7 mouse cellular contexts compared by ENCODE assay signal in the genomic region with DNA sequence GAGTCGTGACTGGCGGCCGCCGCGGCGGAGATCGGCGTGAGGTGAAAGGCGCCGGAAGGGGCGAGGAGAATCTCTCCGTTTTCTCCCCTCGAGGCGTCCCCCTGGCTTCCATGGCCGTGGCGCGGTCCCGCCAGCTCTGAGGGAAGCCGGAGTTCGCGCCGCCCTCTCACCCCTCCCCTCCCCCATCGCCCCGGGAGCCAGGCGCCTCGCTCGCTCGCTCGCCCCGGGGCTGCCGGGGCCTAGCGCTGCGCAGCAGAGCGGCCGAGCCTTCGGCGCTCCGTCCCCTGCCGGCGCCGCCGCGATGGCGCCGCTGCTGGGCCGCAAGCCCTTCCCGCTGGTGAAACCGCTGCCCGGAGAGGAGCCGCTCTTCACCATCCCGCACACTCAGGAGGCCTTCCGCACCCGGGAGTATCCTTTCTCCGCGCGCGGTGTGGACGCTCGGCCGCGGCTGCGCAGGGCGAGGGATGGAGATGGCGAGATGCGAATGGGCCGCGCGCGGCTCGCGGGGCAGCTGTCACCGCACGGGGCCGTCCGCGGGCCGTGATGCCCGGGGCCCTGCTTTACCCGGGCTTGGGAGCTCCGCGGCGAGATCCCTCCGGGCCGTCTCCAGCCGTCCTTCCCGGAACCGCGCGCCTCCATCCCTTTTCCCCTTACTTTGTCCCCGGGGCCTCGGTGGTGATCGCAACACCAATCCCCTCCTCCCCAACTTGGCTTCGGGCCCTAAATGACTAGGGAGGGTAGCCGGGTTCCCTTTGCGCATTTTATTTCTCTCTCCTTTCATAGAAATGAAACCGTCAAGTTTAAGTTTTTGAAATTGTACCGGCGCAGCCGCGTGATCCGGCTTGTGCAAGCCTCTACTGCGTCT. TPM values are rescaled to one million over a fixed set of nuclear protein-coding genes. Genes with fewer than 3 reads are reported as not detected.
A peak's percentile ranks its signal among the peaks of the same experiment; 100 is the strongest.
DNase-seq lines count a peak whose midpoint lies in the region; ATAC-seq and TF ChIP-seq lines count a peak whose summit lies in the region.

No protein-coding gene starts in this region.

- under 1% methylated on average over 90 of the region's 102 CpGs for WGBS in lung, embryonic 16.5 days

- peak overlapping the region; percentile 79 for H3K4me3 ChIP-seq in C2C12 (ENCODE audit: insufficient read depth, poor library complexity, severe bottlenecking)
- H3K4me3 ChIP-seq in MEL (ENCODE audit: control insufficient read depth in 1 of 2, insufficient read depth in 1 of 2, low read depth in 2 of 2, low read length in 2 of 2), result peak overlapping the region; percentile 97 to 99
- peak overlapping the region; percentile 99 for H3K4me3 ChIP-seq in lung, embryonic 16.5 days (ENCODE audit: low read length)

- TF ChIP-seq RAD21 in MEL (IDR thresholded peaks at IDR 0.05; ENCODE audit: low read depth, low read length), result no peak

- peak overlapping the region; percentile 96 for H3K27ac ChIP-seq in MEL (ENCODE audit: control insufficient read depth, low read depth, low read length)
- peak overlapping the region; percentile 97 for H3K27ac ChIP-seq in lung, embryonic 16.5 days (ENCODE audit: low read length)

- H3K9me3 ChIP-seq in MEL (replicated peaks; ENCODE audit: insufficient read depth, low read length), result no peaks in the 10 kb centered on the region
- H3K9me3 ChIP-seq in lung, embryonic 16.5 days (ENCODE audit: control insufficient read depth, low read length), result no peaks in the 10 kb centered on the region

- peaks cover 54% of the 10 kb centered on the region for H3K79me2 ChIP-seq in C2C12 (ENCODE audit: control insufficient read depth, insufficient read depth)
- peaks cover 45% of the 10 kb centered on the region for H3K79me2 ChIP-seq in MEL (ENCODE audit: control insufficient read depth, insufficient read depth, low read length, poor library complexity)

- H3K27me3 ChIP-seq in C2C12 (ENCODE audit: control insufficient read depth, insufficient read depth, insufficient read length) (no peaks in the 10 kb centered on the region), MEL (ENCODE audit: control insufficient read depth in 1 of 2, insufficient read depth in 2 of 2, low read length in 2 of 2) (no peaks in the 10 kb centered on the region)
- no peaks in the 10 kb centered on the region for H3K27me3 ChIP-seq in lung, embryonic 16.5 days (ENCODE audit: control insufficient read depth, insufficient read depth, low read depth, low read length)

- H3K4me2 ChIP-seq in lung, embryonic 16.5 days (ENCODE audit: low read depth, low read length), result peak overlapping the region; percentile 78

- TF ChIP-seq EP300 in MEL (IDR thresholded peaks at IDR 0.05; ENCODE audit: low read depth in 1 of 2, low read length in 2 of 2), result no peak

- peak overlapping the region; percentile 96 for H3ac ChIP-seq in C2C12 (ENCODE audit: control insufficient read depth, insufficient read length, low read depth)

- DNase-seq in MEL (ENCODE audit: low read depth, low spot score), result no peak
- DNase-seq in heart, adult 11 months, result peak; percentile 96
- peak; percentile 46 for DNase-seq in kidney, adult 9 months
- DNase-seq in right cerebral cortex, postnatal 10 days (ENCODE audit: low spot score in 2 of 2), result peak; percentile 49 to 57

- H3K79me3 ChIP-seq in C2C12 (ENCODE audit: low read depth), result peaks cover 49% of the 10 kb centered on the region

- peak; percentile 9; the same call in 1 of the 2 replicates for ATAC-seq in common myeloid progenitor, adult 5-6 weeks (replicated peaks; ENCODE audit: low read depth, poor library complexity, severe bottlenecking)
- ATAC-seq in lung, embryonic 16.5 days (ENCODE audit: low read depth), result peak; percentile 67

- H3K4me1 ChIP-seq in MEL (ENCODE audit: control insufficient read depth in 1 of 2, insufficient read depth in 2 of 2, low read length in 2 of 2), result peaks cover 0 to 9% of the 10 kb centered on the region in 2 experiments; a peak in 3 of 4 replicates
- H3K4me1 ChIP-seq in lung, embryonic 16.5 days (replicated peaks; ENCODE audit: control insufficient read depth, insufficient read depth, low read length), result peaks cover 27% of the 10 kb centered on the region

- peak in 1 of 2 experiments; percentile 31; a peak in 1 of 4 replicates for TF ChIP-seq POLR2A in MEL (IDR thresholded peaks at IDR 0.05; ENCODE audit: control insufficient read depth in 1 of 2, insufficient read depth in 1 of 2, low read depth in 1 of 2, low read length in 2 of 2, poor library complexity in 1 of 2)

- no peak for TF ChIP-seq CTCF in C2C12 (IDR thresholded peaks at IDR 0.05; ENCODE audit: control insufficient read depth, insufficient read depth, insufficient read length)
- no peak for TF ChIP-seq CTCF in MEL (IDR thresholded peaks at IDR 0.05 in 2 of 3, conservative IDR thresholded peaks at IDR 0.05 in 1 of 3; ENCODE audit: control insufficient read depth in 1 of 3, insufficient read depth in 1 of 3, low read depth in 2 of 3, low read length in 3 of 3, poor library complexity in 1 of 3, severe bottlenecking in 1 of 3)

- H3K36me3 ChIP-seq in C2C12 (ENCODE audit: control insufficient read depth, insufficient read depth) (peaks cover 25% of the 10 kb centered on the region), MEL (ENCODE audit: control insufficient read depth in 1 of 2, insufficient read depth in 2 of 2, low read length in 2 of 2) (peaks cover 5 to 31% of the 10 kb centered on the region in 2 experiments; a peak in 3 of 4 replicates)
- no peaks in the 10 kb centered on the region for H3K36me3 ChIP-seq in lung, embryonic 16.5 days (ENCODE audit: control insufficient read depth, insufficient read depth, low read length)

- H3K9ac ChIP-seq in MEL (ENCODE audit: control insufficient read depth, low read depth, low read length, poor library complexity, severe bottlenecking), result peak overlapping the region; percentile 100
- peak overlapping the region; percentile 98 for H3K9ac ChIP-seq in lung, embryonic 16.5 days (ENCODE audit: low read length)

TF ChIP-seq in C2C12, 6 proteins besides CTCF, POLR2A, EP300 and RAD21:
- no peak for TF ChIP-seq USF1 (IDR thresholded peaks at IDR 0.05; ENCODE audit: low read depth)
- no peak for TF ChIP-seq CEBPB (IDR thresholded peaks at IDR 0.05; ENCODE audit: low read depth)
- no peak for TF ChIP-seq MYOD1 (IDR thresholded peaks at IDR 0.05; ENCODE audit: control insufficient read depth, insufficient read length, low read depth)
- TF ChIP-seq MAX (IDR thresholded peaks at IDR 0.05), result no peak
- TF ChIP-seq MYOG (IDR thresholded peaks at IDR 0.05; ENCODE audit: control insufficient read depth, extremely low read depth, insufficient read length), result no peak
- TF ChIP-seq FOSL1 (IDR thresholded peaks at IDR 0.05; ENCODE audit: insufficient read depth, low read length, poor library complexity, severe bottlenecking), result no peak

TF ChIP-seq in MEL, 35 proteins besides CTCF, POLR2A, EP300 and RAD21 (continues in another document):
- TF ChIP-seq NRF1 (IDR thresholded peaks at IDR 0.05; ENCODE audit: insufficient read depth, low read depth, low read length, poor library complexity, severe bottlenecking) (peak; percentile 65), UBTF (IDR thresholded peaks at IDR 0.05; ENCODE audit: borderline replicate concordance, insufficient read depth, low read depth, low read length) (peak; percentile 48; the same call in 1 of the 2 replicates), KAT2A (conservative IDR thresholded peaks at IDR 0.05; ENCODE audit: low read depth, low read length) (no peak), SMC3 (IDR thresholded peaks at IDR 0.05; ENCODE audit: low read depth, low read length) (no peak), MEF2A (IDR thresholded peaks at IDR 0.05; ENCODE audit: extremely low read depth, insufficient replicate concordance, low read depth, low read length, poor library complexity, severe bottlenecking) (no peak), TAL1 (IDR thresholded peaks at IDR 0.05; ENCODE audit: low read length) (no peak), JUND (IDR thresholded peaks at IDR 0.05; ENCODE audit: low read depth, low read length) (no peak), MAFK (IDR thresholded peaks at IDR 0.05; ENCODE audit: borderline replicate concordance, low read depth, low read length) (no peak), CHD1 (IDR thresholded peaks at IDR 0.05; ENCODE audit: low read depth, low read length) (0 out of 2 replicates have a peak, but pooled peaks have one; percentile 34), USF2 (IDR thresholded peaks at IDR 0.05; ENCODE audit: borderline replicate concordance in 1 of 2, insufficient read depth in 1 of 2, low read depth in 1 of 2, low read length in 2 of 2) (no peak), MYC (IDR thresholded peaks at IDR 0.05; ENCODE audit: low read depth, low read length) (no peak), GATA1 (IDR thresholded peaks at IDR 0.05; ENCODE audit: low read depth, low read length) (no peak), TCF12 (IDR thresholded peaks at IDR 0.05; ENCODE audit: low read depth, low read length) (no peak; the same call in 1 of the 2 replicates), SIN3A (IDR thresholded peaks at IDR 0.05; ENCODE audit: low read length) (peak; percentile 53; the same call in 1 of the 2 replicates), MYB (IDR thresholded peaks at IDR 0.05; ENCODE audit: low read depth, low read length) (no peak), RCOR1 (IDR thresholded peaks at IDR 0.05; ENCODE audit: low read depth, low read length) (no peak), ZMIZ1 (IDR thresholded peaks at IDR 0.05; ENCODE audit: low read depth, low read length) (no peak)

RNA-seq across cellular contexts. Expression of gene Baz1b, which starts 0.5 kb away (rescaled TPM):
- polyA plus RNA-seq in C2C12 (2012; fragmentation: generic; extraction: Trizol) (39.9 TPM), MEL (2012; ENCODE audit: insufficient read depth in 1 of 2, insufficient read length in 2 of 2, low read depth in 1 of 2, low replicate concordance in 2 of 2, missing spikeins in 1 of 2) (10 to 100 TPM; 44.5 to 81.5 TPM)
- 69.1 and 72.9 TPM in 2 replicates for total RNA-seq in MEL (2012; rRNA removed)
- total RNA-seq in common myeloid progenitor, adult 5-6 weeks (2017), result 168 and 188 TPM in 2 replicates
- 33.8 and 35.3 TPM in 2 replicates for polyA plus RNA-seq in lung, embryonic 16.5 days (2015; fragmentation: Nextera tagmentation; extraction: Ambion mirVana)

RNA-seq across cellular contexts. Expression of gene Bcl7b, which starts 19.5 kb away (rescaled TPM):
- polyA plus RNA-seq in C2C12 (2012; fragmentation: generic; extraction: Trizol), result 50.3 TPM
- 44.6 and 45.1 TPM in 2 replicates for total RNA-seq in MEL (2012; rRNA removed)
- 10 to 100 TPM in 1 of 2 experiments, not detected in 1; 76.0 TPM for polyA plus RNA-seq in MEL (2012; ENCODE audit: insufficient read depth in 1 of 2, insufficient read length in 2 of 2, low read depth in 1 of 2, low replicate concordance in 2 of 2, missing spikeins in 1 of 2)
- 30.3 and 32.8 TPM in 2 replicates for total RNA-seq in common myeloid progenitor, adult 5-6 weeks (2017)
- 53.3 and 56.2 TPM in 2 replicates for polyA plus RNA-seq in lung, embryonic 16.5 days (2015; fragmentation: Nextera tagmentation; extraction: Ambion mirVana)

RNA-seq across cellular contexts. Expression of gene Tbl2, which starts 38.1 kb away (rescaled TPM):
- polyA plus RNA-seq in C2C12 (2012; fragmentation: generic; extraction: Trizol) (17.0 TPM), MEL (2012; ENCODE audit: insufficient read depth in 1 of 2, insufficient read length in 2 of 2, low read depth in 1 of 2, low replicate concordance in 2 of 2, missing spikeins in 1 of 2) (10 to 100 TPM in 1 of 2 experiments, not detected in 1; 30.3 TPM)
- total RNA-seq in MEL (2012; rRNA removed), result 19.3 and 20.5 TPM in 2 replicates
- total RNA-seq in common myeloid progenitor, adult 5-6 weeks (2017), result 12.7 and 18.0 TPM in 2 replicates
- 20.6 and 22.6 TPM in 2 replicates for polyA plus RNA-seq in lung, embryonic 16.5 days (2015; fragmentation: Nextera tagmentation; extraction: Ambion mirVana)
